Mouse (Mus musculus) heart, postnatal 0 days (tissue): ENCODE results near the gene Emx2. TPM values are rescaled to one million over a fixed set of nuclear protein-coding genes. Genes with fewer than 3 reads are reported as not detected.

Source experiments
- ATAC-seq: fragments of 200-750 bp; cut with Nextera tagmentation; 2 replicates; pipeline ENCODE4 v1.8.0; 2017; ENCODE audit warnings: low read depth, moderate number of reproducible peaks, moderate library complexity; ENCODE audit not compliant: insufficient read depth
- DNase-seq: peaks from one replicate; pipeline ENCODE4 v3.0.0-alpha.2; 2016; ENCODE audit warnings: low spot score
- H3K27ac ChIP-seq: fragments of 300-500 bp; sonication (generic); 2 replicates; pipeline ENCODE4 v1.5.1; 2014; ENCODE audit warnings: low read depth, mild to moderate bottlenecking
- H3K27me3 ChIP-seq: fragments of 300-500 bp; sonication (generic); 2 replicates; pipeline ENCODE4 v1.6.1; 2014; ENCODE audit warnings: low read length, mixed read lengths; ENCODE audit not compliant: control insufficient read depth, insufficient read depth
- H3K36me3 ChIP-seq: fragments of 300-500 bp; sonication (generic); replicated peaks from 2 replicates; pipeline ENCODE4 v1.6.1; 2014; ENCODE audit warnings: low read length, mixed read lengths; ENCODE audit not compliant: control insufficient read depth, insufficient read depth
- H3K4me1 ChIP-seq: fragments of 300-500 bp; sonication (generic); 2 replicates; pipeline ENCODE4 v1.6.1; 2014; ENCODE audit warnings: antibody characterized with exemption; ENCODE audit not compliant: control insufficient read depth, insufficient read depth
- H3K4me2 ChIP-seq: fragments of 300-500 bp; sonication (generic); 2 replicates; pipeline ENCODE4 v1.6.1; 2014; ENCODE audit warnings: low read depth, mild to moderate bottlenecking, low read length, moderate library complexity
- H3K4me3 ChIP-seq: fragments of 300-500 bp; sonication (generic); 2 replicates; pipeline ENCODE4 v1.5.1; 2014; ENCODE audit warnings: low read depth, low read length
- H3K9ac ChIP-seq: fragments of 300-500 bp; sonication (generic); replicated peaks from 2 replicates; pipeline ENCODE4 v1.6.1; 2014; ENCODE audit warnings: low read depth, low read length, mixed read lengths
- H3K9me3 ChIP-seq: fragments of 300-500 bp; sonication (generic); replicated peaks from 2 replicates; pipeline ENCODE4 v1.6.1; 2016; ENCODE audit warnings: low read length; ENCODE audit not compliant: control insufficient read depth
- CTCF ChIP-seq: IDR thresholded peaks from 2 replicates; pipeline ENCODE4 v1.5.1; 2016; ENCODE audit warnings: antibody characterized with exemption, control low read depth, low read depth
- EP300 ChIP-seq: IDR thresholded peaks from 2 replicates; pipeline ENCODE4 v1.6.1; 2016; ENCODE audit warnings: antibody characterized with exemption, low read depth
- WGBS: fragments of 180-500 bp; shearing (Covaris S2); extraction: QIAGEN DNeasy Blood & Tissue Kit; methylation state at CpG from one replicate; pipeline ENCODE4 v1.1.7; 2014; 5-methylcytosine and 5-hydroxymethylcytosine counted together
- polyA plus RNA-seq: library from polyadenylated mRNA; unstranded; fragments of >200 nt; fragmentation: Nextera tagmentation; extraction: Ambion mirVana; gene quantifications from 2 replicates; pipeline ENCODE4 v1.2.1, GENCODE M21; 2015
- total RNA-seq: library from RNA; depleted of rRNA; stranded (reverse); fragments of >200 nt; gene quantifications from 2 replicates; pipeline ENCODE4 v1.2.3, GENCODE M21; 2014; ENCODE audit warnings: low replicate concordance; rRNA removed

Gene Emx2
- total and polyA plus RNA-seq, 2 experiments from 2014 or later = not detected

DNA sequence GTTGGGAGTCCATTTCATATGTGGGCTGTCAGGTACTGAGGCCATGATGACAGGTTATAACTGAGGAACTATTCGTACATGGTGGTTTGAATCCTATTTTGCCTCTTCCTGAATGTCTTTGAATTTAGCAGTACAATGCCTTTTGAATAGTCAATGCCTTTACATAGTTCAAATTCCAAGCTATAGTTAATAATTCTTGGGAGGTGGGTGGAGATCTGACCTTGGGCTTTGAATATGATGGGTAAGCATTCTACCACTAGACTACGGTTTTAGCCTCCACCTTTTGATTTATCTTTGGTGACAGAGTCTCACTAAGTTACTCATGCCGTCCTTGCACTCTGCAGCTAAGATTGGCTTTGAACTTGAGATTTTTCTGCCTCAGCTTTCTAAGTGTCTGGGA lies 55.0 kb downstream of the Emx2 start:
- H3K27me3 ChIP-seq = no peaks in the 10 kb centered on the region

More for the DNA sequence above, 55.0 kb downstream of the Emx2 start:
- no peaks in the 10 kb centered on the region for H3K9me3 ChIP-seq
- H3K9ac ChIP-seq = no peak overlapping the region
- 83% methylated on average over 3 of the region's 3 CpGs for WGBS
- DNase-seq = no peak
- no peak overlapping the region for H3K27ac ChIP-seq
- TF ChIP-seq EP300 = no peak
- no peak for TF ChIP-seq CTCF
- no peaks in the 10 kb centered on the region for H3K36me3 ChIP-seq
- no peak overlapping the region for H3K4me3 ChIP-seq
- ATAC-seq = no peak
- H3K4me2 ChIP-seq = no peak overlapping the region
- no peaks in the 10 kb centered on the region for H3K4me1 ChIP-seq

Other genes starting within 250 kb of the Emx2 start
- not detected in 2 replicates for gene Kcnk18, start 239.2 kb upstream of the Emx2 start, total RNA-seq
- not detected in 2 replicates for gene Kcnk18, start 239.2 kb upstream of the Emx2 start, polyA plus RNA-seq
- 1.3 and 1.6 TPM in 2 replicates for gene Slc18a2, start 197.5 kb upstream of the Emx2 start, total RNA-seq
- gene Slc18a2, start 197.5 kb upstream of the Emx2 start, polyA plus RNA-seq = 4.5 TPM in 2 replicates
- gene Rps12-ps3, start 136.1 kb upstream of the Emx2 start, total RNA-seq = 112 and 123 TPM in 2 replicates
- gene Rps12-ps3, start 136.1 kb upstream of the Emx2 start, polyA plus RNA-seq = 1.4 and 4.0 TPM in 2 replicates
- gene Pdzd8, start 112.6 kb upstream of the Emx2 start, total RNA-seq = 29.5 and 31.4 TPM in 2 replicates
- 4.4 and 5.2 TPM in 2 replicates for gene Pdzd8, start 112.6 kb upstream of the Emx2 start, polyA plus RNA-seq